Mouse (Mus musculus) MEL (cell line): ENCODE results near the gene Dlg2. TPM values are rescaled to one million over a fixed set of nuclear protein-coding genes. Genes with fewer than 3 reads are reported as not detected.

Experiments
- DNase-seq: peaks from one replicate; pipeline ENCODE4 v3.0.0; 2011; ENCODE audit warnings: low read depth, low spot score
- H3K27ac ChIP-seq: 2 replicates; pipeline ENCODE4 v1.5.1; 2012; ENCODE audit warnings: low read depth, mild to moderate bottlenecking, control low read depth, low read length, moderate library complexity; ENCODE audit not compliant: control insufficient read depth
- H3K27me3 ChIP-seq, 2 experiments: fragments of 150-350 bp in 1 of 2; sonication (generic) in 1 of 2; 2 replicates each; pipeline ENCODE4 v1.6.1; 2012; ENCODE audit warnings: low read length in 2 of 2, mild to moderate bottlenecking in 2 of 2, improper control_type of control experiment in 1 of 2, moderate library complexity in 1 of 2; ENCODE audit not compliant: insufficient read depth in 2 of 2, control insufficient read depth in 1 of 2
- H3K36me3 ChIP-seq, 2 experiments: 2 replicates each; pipeline ENCODE4 v1.6.1; 2012 to 2014; ENCODE audit warnings: low read length in 2 of 2, improper control_type of control experiment in 1 of 2, inconsistent platforms in 1 of 2, mild to moderate bottlenecking in 1 of 2; ENCODE audit not compliant: insufficient read depth in 2 of 2, control insufficient read depth in 1 of 2
- H3K4me1 ChIP-seq, 2 experiments: fragments of 150-350 bp in 1 of 2; sonication (generic) in 1 of 2; 2 replicates each; pipeline ENCODE4 v1.6.1; 2012; ENCODE audit warnings: low read length in 2 of 2, improper control_type of control experiment in 1 of 2, mild to moderate bottlenecking in 1 of 2; ENCODE audit not compliant: insufficient read depth in 2 of 2, control insufficient read depth in 1 of 2
- H3K4me3 ChIP-seq, 2 experiments: fragments of 150-350 bp in 1 of 2; sonication (generic) in 1 of 2; 2 replicates each; pipeline ENCODE4 v1.5.1; 2012; ENCODE audit warnings: low read depth in 2 of 2, low read length in 2 of 2, mild to moderate bottlenecking in 2 of 2, moderate library complexity in 2 of 2, control low read depth in 1 of 2, improper control_type of control experiment in 1 of 2; ENCODE audit not compliant: control insufficient read depth in 1 of 2, insufficient read depth in 1 of 2
- H3K79me2 ChIP-seq: 2 replicates; pipeline ENCODE4 v1.6.1; 2012; ENCODE audit warnings: mild to moderate bottlenecking, low read length, moderate library complexity; ENCODE audit not compliant: control insufficient read depth, poor library complexity, insufficient read depth
- H3K9ac ChIP-seq: 2 replicates; pipeline ENCODE4 v1.6.1; 2012; ENCODE audit warnings: low read depth, mild to moderate bottlenecking, control low read depth, low read length, moderate library complexity; ENCODE audit not compliant: control insufficient read depth, poor library complexity, severe bottlenecking
- H3K9me3 ChIP-seq: fragments of 150-350 bp; sonication (generic); replicated peaks from 2 replicates; pipeline ENCODE4 v1.6.1; 2012; ENCODE audit warnings: mild to moderate bottlenecking, low read length, improper control_type of control experiment, moderate library complexity; ENCODE audit not compliant: insufficient read depth
- BHLHE40 ChIP-seq: IDR thresholded peaks from 2 replicates; pipeline ENCODE4 v1.6.1; 2012; ENCODE audit warnings: low read depth, mild to moderate bottlenecking, inconsistent platforms, low read length, improper control_type of control experiment, borderline replicate concordance
- CHD2 ChIP-seq: IDR thresholded peaks from 2 replicates; pipeline ENCODE4 v1.6.1; 2011; ENCODE audit warnings: low read length, improper control_type of control experiment
- CTCF ChIP-seq, 3 experiments: IDR thresholded peaks in 2 of 3; conservative IDR thresholded peaks in 1 of 3; 2 replicates each; pipeline ENCODE4 v1.5.1; 2011 to 2012; ENCODE audit warnings: low read length in 3 of 3, low read depth in 2 of 3, mild to moderate bottlenecking in 2 of 3, improper control_type of control experiment in 1 of 3, inconsistent platforms in 1 of 3, mixed read lengths in 1 of 3, moderate library complexity in 1 of 3; ENCODE audit not compliant: control insufficient read depth in 1 of 3, insufficient read depth in 1 of 3, poor library complexity in 1 of 3, severe bottlenecking in 1 of 3
- ELF1 ChIP-seq: IDR thresholded peaks from 2 replicates; pipeline ENCODE4 v1.6.1; 2014; ENCODE audit warnings: low read depth, mild to moderate bottlenecking, inconsistent platforms, low read length, improper control_type of control experiment, moderate library complexity
- EP300 ChIP-seq, 2 experiments: IDR thresholded peaks; 2 replicates each; pipeline ENCODE4 v1.6.1; 2011; ENCODE audit warnings: improper control_type of control experiment in 2 of 2, low read length in 2 of 2, low read depth in 1 of 2, mild to moderate bottlenecking in 1 of 2
- GABPA ChIP-seq: IDR thresholded peaks from 2 replicates; pipeline ENCODE4 v1.6.1; 2012; ENCODE audit warnings: low read depth, mild to moderate bottlenecking, inconsistent platforms, low read length, improper control_type of control experiment, moderate library complexity
- GATA1 ChIP-seq: IDR thresholded peaks from 2 replicates; pipeline ENCODE4 v1.6.1; 2011; ENCODE audit warnings: low read depth, low read length, improper control_type of control experiment
- HCFC1 ChIP-seq: IDR thresholded peaks from 2 replicates; pipeline ENCODE4 v1.6.1; 2012; ENCODE audit warnings: low read depth, mild to moderate bottlenecking, inconsistent platforms, low read length, improper control_type of control experiment, moderate library complexity
- JUND ChIP-seq: IDR thresholded peaks from 2 replicates; pipeline ENCODE4 v1.6.1; 2011; ENCODE audit warnings: low read depth, mild to moderate bottlenecking, improper control_type of control experiment, low read length
- MAFK ChIP-seq: IDR thresholded peaks from 2 replicates; pipeline ENCODE4 v1.6.1; 2011; ENCODE audit warnings: low read depth, mild to moderate bottlenecking, low read length, improper control_type of control experiment, borderline replicate concordance
- MAX ChIP-seq: IDR thresholded peaks from 2 replicates; pipeline ENCODE4 v1.6.1; 2011; ENCODE audit warnings: low read length, improper control_type of control experiment
- MAZ ChIP-seq: IDR thresholded peaks from 2 replicates; pipeline ENCODE4 v1.6.1; 2012; ENCODE audit warnings: low read depth, mild to moderate bottlenecking, inconsistent platforms, low read length, improper control_type of control experiment
- MXI1 ChIP-seq: IDR thresholded peaks from 2 replicates; pipeline ENCODE4 v1.6.1; 2011; ENCODE audit warnings: mild to moderate bottlenecking, low read depth, low read length, improper control_type of control experiment
- MYB ChIP-seq: IDR thresholded peaks from 2 replicates; pipeline ENCODE4 v1.6.1; 2011; ENCODE audit warnings: mild to moderate bottlenecking, low read depth, low read length, improper control_type of control experiment
- NELFE ChIP-seq: IDR thresholded peaks from 2 replicates; pipeline ENCODE4 v1.6.1; 2011; ENCODE audit warnings: low read depth, low read length, improper control_type of control experiment
- NRF1 ChIP-seq: IDR thresholded peaks from 2 replicates; pipeline ENCODE4 v1.6.1; 2014; ENCODE audit warnings: low read depth, mild to moderate bottlenecking, inconsistent platforms, low read length, improper control_type of control experiment, moderate library complexity; ENCODE audit not compliant: poor library complexity, insufficient read depth, severe bottlenecking
- POLR2A ChIP-seq, 2 experiments: IDR thresholded peaks; 2 replicates each; pipeline ENCODE4 v1.6.1; 2011 to 2012; ENCODE audit warnings: low read length in 2 of 2, mild to moderate bottlenecking in 2 of 2, control low read depth in 1 of 2, improper control_type of control experiment in 1 of 2, low read depth in 1 of 2, moderate library complexity in 1 of 2; ENCODE audit not compliant: control insufficient read depth in 1 of 2, insufficient read depth in 1 of 2, poor library complexity in 1 of 2
- POLR2AphosphoS5 ChIP-seq: IDR thresholded peaks from 2 replicates; pipeline ENCODE4 v1.6.1; 2012; ENCODE audit warnings: low read depth, borderline replicate concordance, mild to moderate bottlenecking, inconsistent platforms, low read length, moderate library complexity, mixed read lengths
- RAD21 ChIP-seq: IDR thresholded peaks from 2 replicates; pipeline ENCODE4 v1.6.1; 2011; ENCODE audit warnings: mild to moderate bottlenecking, low read depth, low read length, improper control_type of control experiment
- SIN3A ChIP-seq: IDR thresholded peaks from 2 replicates; pipeline ENCODE4 v1.6.1; 2012; ENCODE audit warnings: low read length, improper control_type of control experiment, inconsistent platforms
- TAL1 ChIP-seq: IDR thresholded peaks from 2 replicates; pipeline ENCODE4 v1.6.1; 2012; ENCODE audit warnings: mild to moderate bottlenecking, inconsistent platforms, low read length, moderate library complexity, mixed read lengths
- TBP ChIP-seq: IDR thresholded peaks from 2 replicates; pipeline ENCODE4 v1.8.0; 2011; ENCODE audit warnings: low read depth, low read length, improper control_type of control experiment
- TCF12 ChIP-seq: IDR thresholded peaks from 2 replicates; pipeline ENCODE4 v1.6.1; 2014; ENCODE audit warnings: low read depth, mild to moderate bottlenecking, inconsistent platforms, low read length, improper control_type of control experiment, moderate library complexity
- UBTF ChIP-seq: IDR thresholded peaks from 2 replicates; pipeline ENCODE4 v1.6.1; 2012; ENCODE audit warnings: low read depth, mild to moderate bottlenecking, inconsistent platforms, low read length, improper control_type of control experiment, moderate library complexity, borderline replicate concordance; ENCODE audit not compliant: insufficient read depth
- USF1 ChIP-seq: IDR thresholded peaks from 2 replicates; pipeline ENCODE4 v1.6.1; 2014; ENCODE audit warnings: low read depth, mild to moderate bottlenecking, inconsistent platforms, low read length, improper control_type of control experiment, moderate library complexity
- ZC3H11A ChIP-seq: IDR thresholded peaks from 2 replicates; pipeline ENCODE4 v1.6.1; 2012; ENCODE audit warnings: low read depth, mild to moderate bottlenecking, inconsistent platforms, low read length, improper control_type of control experiment
- ZKSCAN1 ChIP-seq: IDR thresholded peaks from 2 replicates; pipeline ENCODE4 v1.6.1; 2012; ENCODE audit warnings: low read depth, mild to moderate bottlenecking, inconsistent platforms, low read length, improper control_type of control experiment, moderate library complexity
- polyA plus RNA-seq, 2 experiments: library from polyadenylated mRNA; stranded (reverse) in 1 of 2; unstranded in 1 of 2; fragments of >175 nt in 1 of 2; fragments of >200 nt in 1 of 2; gene quantifications; 2 replicates each; pipeline versions ENCODE4 v1.2.1 to v1.2.4; 2012; ENCODE audit warnings: low replicate concordance in 2 of 2, low read depth in 1 of 2; ENCODE audit not compliant: insufficient read length in 2 of 2, insufficient read depth in 1 of 2, missing spikeins in 1 of 2
- total RNA-seq: library from RNA; depleted of rRNA; stranded (reverse); fragments of 300-350 nt; gene quantifications from 2 replicates; pipeline ENCODE4 v1.2.3, GENCODE M21; 2012

Dlg2 gene
- total and polyA plus RNA-seq, 3 experiments = 0.04 TPM; not detected in 2

GRCm38 (mm10) chr7:90553399-90553798 is 76.9 kb downstream of the Dlg2 start:
- no peak for DNase-seq
- no peaks in the 10 kb centered on the region for H3K4me1 ChIP-seq
- H3K27me3 ChIP-seq = no peaks in the 10 kb centered on the region
- H3K79me2 ChIP-seq = no peaks in the 10 kb centered on the region
- H3K4me3 ChIP-seq = no peak overlapping the region
- H3K36me3 ChIP-seq = no peaks in the 10 kb centered on the region
- H3K9me3 ChIP-seq = no peaks in the 10 kb centered on the region
- TF ChIP-seq CHD2 = no peak
- no peak for TF ChIP-seq USF1
- no peak for TF ChIP-seq UBTF
- TF ChIP-seq RAD21 = no peak
- no peak for TF ChIP-seq ELF1
- no peak for TF ChIP-seq CTCF (IDR thresholded peaks at IDR 0.05 in 2 of 3, conservative IDR thresholded peaks at IDR 0.05 in 1 of 3; ENCODE audit: control insufficient read depth in 1 of 3, insufficient read depth in 1 of 3, low read depth in 2 of 3, low read length in 3 of 3, poor library complexity in 1 of 3, severe bottlenecking in 1 of 3)
- no peak for TF ChIP-seq MAZ
- TF ChIP-seq TCF12 = no peak
- no peak for TF ChIP-seq SIN3A
- no peak for TF ChIP-seq POLR2AphosphoS5
- TF ChIP-seq TAL1 = no peak
- no peak for TF ChIP-seq JUND
- no peak for TF ChIP-seq POLR2A (IDR thresholded peaks at IDR 0.05; ENCODE audit: control insufficient read depth in 1 of 2, insufficient read depth in 1 of 2, low read depth in 1 of 2, low read length in 2 of 2, poor library complexity in 1 of 2)
- no peak for TF ChIP-seq NELFE
- no peak for TF ChIP-seq GABPA
- no peak for TF ChIP-seq HCFC1
- no peak for TF ChIP-seq ZKSCAN1
- TF ChIP-seq MAX = no peak
- TF ChIP-seq, all 39 proteins: peak for 0
- no peak overlapping the region for H3K9ac ChIP-seq
- H3K27ac ChIP-seq = no peak overlapping the region

- DNase-seq = no peak
- Histone ChIP-seq H3K79me2 (no peaks in the 10 kb centered on the region), H3K27me3 (no peaks in the 10 kb centered on the region), H3K36me3 (no peaks in the 10 kb centered on the region), H3K27ac (no peak overlapping the region), H3K4me3 (no peak overlapping the region), H3K9ac (no peak overlapping the region), H3K9me3 (no peaks in the 10 kb centered on the region), H3K4me1 (no peaks in the 10 kb centered on the region)
- TF ChIP-seq MXI1 (no peak), POLR2A (IDR thresholded peaks at IDR 0.05; ENCODE audit: control insufficient read depth in 1 of 2, insufficient read depth in 1 of 2, low read depth in 1 of 2, low read length in 2 of 2, poor library complexity in 1 of 2) (no peak), TAL1 (no peak), MYB (no peak), MAX (no peak), HCFC1 (no peak), CTCF (IDR thresholded peaks at IDR 0.05 in 2 of 3, conservative IDR thresholded peaks at IDR 0.05 in 1 of 3; ENCODE audit: control insufficient read depth in 1 of 3, insufficient read depth in 1 of 3, low read depth in 2 of 3, low read length in 3 of 3, poor library complexity in 1 of 3, severe bottlenecking in 1 of 3) (no peak), GATA1 (no peak), TBP (no peak), POLR2AphosphoS5 (no peak), MAFK (no peak), GABPA (no peak), USF1 (no peak), BHLHE40 (no peak), RAD21 (no peak), ZC3H11A (no peak), EP300 (IDR thresholded peaks at IDR 0.05; ENCODE audit: low read depth in 1 of 2, low read length in 2 of 2) (no peak), NRF1 (no peak)
Observed at GRCm38 (mm10) chr7:90554421-90554820, 77.9 kb downstream of the Dlg2 start.
